Mouse (Mus musculus) MEL (cell line): ENCODE results near the gene Aktip.

Experiments used
- BHLHE40 ChIP-seq: IDR thresholded peaks from 2 replicates; pipeline ENCODE4 v1.6.1; 2012; ENCODE audit warnings: low read depth, mild to moderate bottlenecking, inconsistent platforms, low read length, improper control_type of control experiment, borderline replicate concordance
- CTCF ChIP-seq, 3 experiments: IDR thresholded peaks in 2 of 3; conservative IDR thresholded peaks in 1 of 3; 2 replicates each; pipeline ENCODE4 v1.5.1; 2011 to 2012; ENCODE audit warnings: low read length in 3 of 3, low read depth in 2 of 3, mild to moderate bottlenecking in 2 of 3, improper control_type of control experiment in 1 of 3, inconsistent platforms in 1 of 3, mixed read lengths in 1 of 3, moderate library complexity in 1 of 3; ENCODE audit not compliant: control insufficient read depth in 1 of 3, insufficient read depth in 1 of 3, poor library complexity in 1 of 3, severe bottlenecking in 1 of 3
- EP300 ChIP-seq, 2 experiments: IDR thresholded peaks; 2 replicates each; pipeline ENCODE4 v1.6.1; 2011; ENCODE audit warnings: improper control_type of control experiment in 2 of 2, low read length in 2 of 2, low read depth in 1 of 2, mild to moderate bottlenecking in 1 of 2
- GATA1 ChIP-seq: IDR thresholded peaks from 2 replicates; pipeline ENCODE4 v1.6.1; 2011; ENCODE audit warnings: low read depth, low read length, improper control_type of control experiment
- HCFC1 ChIP-seq: IDR thresholded peaks from 2 replicates; pipeline ENCODE4 v1.6.1; 2012; ENCODE audit warnings: low read depth, mild to moderate bottlenecking, inconsistent platforms, low read length, improper control_type of control experiment, moderate library complexity
- JUND ChIP-seq: IDR thresholded peaks from 2 replicates; pipeline ENCODE4 v1.6.1; 2011; ENCODE audit warnings: low read depth, mild to moderate bottlenecking, improper control_type of control experiment, low read length
- MAZ ChIP-seq: IDR thresholded peaks from 2 replicates; pipeline ENCODE4 v1.6.1; 2012; ENCODE audit warnings: low read depth, mild to moderate bottlenecking, inconsistent platforms, low read length, improper control_type of control experiment
- NELFE ChIP-seq: IDR thresholded peaks from 2 replicates; pipeline ENCODE4 v1.6.1; 2011; ENCODE audit warnings: low read depth, low read length, improper control_type of control experiment
- NRF1 ChIP-seq: IDR thresholded peaks from 2 replicates; pipeline ENCODE4 v1.6.1; 2014; ENCODE audit warnings: low read depth, mild to moderate bottlenecking, inconsistent platforms, low read length, improper control_type of control experiment, moderate library complexity; ENCODE audit not compliant: poor library complexity, insufficient read depth, severe bottlenecking
- POLR2A ChIP-seq, 2 experiments: IDR thresholded peaks; 2 replicates each; pipeline ENCODE4 v1.6.1; 2011 to 2012; ENCODE audit warnings: low read length in 2 of 2, mild to moderate bottlenecking in 2 of 2, control low read depth in 1 of 2, improper control_type of control experiment in 1 of 2, low read depth in 1 of 2, moderate library complexity in 1 of 2; ENCODE audit not compliant: control insufficient read depth in 1 of 2, insufficient read depth in 1 of 2, poor library complexity in 1 of 2
- POLR2AphosphoS2 ChIP-seq: IDR thresholded peaks from 2 replicates; pipeline ENCODE4 v1.6.1; 2011; ENCODE audit warnings: low read length, improper control_type of control experiment
- USF1 ChIP-seq: IDR thresholded peaks from 2 replicates; pipeline ENCODE4 v1.6.1; 2014; ENCODE audit warnings: low read depth, mild to moderate bottlenecking, inconsistent platforms, low read length, improper control_type of control experiment, moderate library complexity
- ZC3H11A ChIP-seq: IDR thresholded peaks from 2 replicates; pipeline ENCODE4 v1.6.1; 2012; ENCODE audit warnings: low read depth, mild to moderate bottlenecking, inconsistent platforms, low read length, improper control_type of control experiment
- ZKSCAN1 ChIP-seq: IDR thresholded peaks from 2 replicates; pipeline ENCODE4 v1.6.1; 2012; ENCODE audit warnings: low read depth, mild to moderate bottlenecking, inconsistent platforms, low read length, improper control_type of control experiment, moderate library complexity

DNA sequence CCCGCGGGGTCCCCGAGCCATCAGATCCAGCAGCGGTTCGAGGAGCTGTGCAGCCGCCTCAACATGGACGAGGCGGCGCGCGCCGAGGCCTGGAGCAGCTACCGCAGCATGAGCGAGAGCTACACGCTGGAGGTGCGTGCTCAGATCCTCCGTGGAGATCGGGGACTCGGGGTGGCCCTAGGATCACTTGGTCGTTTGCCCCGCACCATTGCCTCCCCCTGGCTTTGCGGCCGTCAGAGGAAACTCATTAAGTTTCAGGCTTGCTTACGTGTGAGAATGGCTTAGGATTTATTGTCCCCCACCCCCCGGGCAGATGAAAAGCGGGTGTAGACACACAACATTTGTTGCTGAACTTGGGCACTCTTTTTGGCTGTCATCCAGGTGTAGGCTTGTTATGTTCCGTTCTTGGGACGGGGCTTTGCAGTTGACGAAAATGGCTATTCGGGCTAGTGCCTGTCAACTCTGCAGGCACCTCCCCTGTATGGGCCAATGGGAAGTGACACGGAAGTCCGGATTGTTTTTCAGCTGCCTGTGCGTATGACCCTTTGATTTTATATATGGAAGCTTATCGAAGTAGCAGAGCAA lies 129.4 kb downstream of the Aktip start:
- TF ChIP-seq CTCF (IDR thresholded peaks at IDR 0.05 in 2 of 3, conservative IDR thresholded peaks at IDR 0.05 in 1 of 3; ENCODE audit: control insufficient read depth in 1 of 3, insufficient read depth in 1 of 3, low read depth in 2 of 3, low read length in 3 of 3, poor library complexity in 1 of 3, severe bottlenecking in 1 of 3): no peak
- peak in 1 of 2 experiments; percentile 26; a peak in 1 of 4 replicates for TF ChIP-seq POLR2A (IDR thresholded peaks at IDR 0.05; ENCODE audit: control insufficient read depth in 1 of 2, insufficient read depth in 1 of 2, low read depth in 1 of 2, low read length in 2 of 2, poor library complexity in 1 of 2)
- peak; percentile 77 for TF ChIP-seq HCFC1
- TF ChIP-seq ZKSCAN1: no peak
- TF ChIP-seq JUND: no peak
- TF ChIP-seq USF1: no peak
- TF ChIP-seq MAZ: no peak; the same call in 1 of the 2 replicates
- TF ChIP-seq EP300 (IDR thresholded peaks at IDR 0.05; ENCODE audit: low read depth in 1 of 2, low read length in 2 of 2): no peak
- TF ChIP-seq NRF1: no peak
- TF ChIP-seq BHLHE40: no peak
- TF ChIP-seq NELFE: peak; percentile 38; the same call in 1 of the 2 replicates
- TF ChIP-seq GATA1: 0 out of 2 replicates have a peak, but pooled peaks have one; percentile 13
- TF ChIP-seq POLR2AphosphoS2: no peak
- no peak for TF ChIP-seq ZC3H11A
